Mouse (Mus musculus) heart, embryonic 16.5 days (tissue): Measurements from ENCODE around the gene Olfr1396. TPM values are rescaled to one million over a fixed set of nuclear protein-coding genes. Genes with fewer than 3 reads are reported as not detected.

Experiments used
- ATAC-seq: fragments of 200-750 bp; cut with Nextera tagmentation; replicated peaks from 2 replicates; pipeline ENCODE4 v1.8.0; 2017; ENCODE audit warnings: moderate number of reproducible peaks; ENCODE audit not compliant: insufficient read depth, low FRiP score; ENCODE audit errors: extremely low read depth
- H3K27ac ChIP-seq: fragments of 300-500 bp; sonication (generic); 2 replicates; pipeline ENCODE4 v1.5.1; 2014; ENCODE audit warnings: mild to moderate bottlenecking, low read length, control low read depth, moderate library complexity
- H3K27me3 ChIP-seq: fragments of 300-500 bp; sonication (generic); 2 replicates; pipeline ENCODE4 v1.6.1; 2014; ENCODE audit warnings: low read length, mixed read lengths; ENCODE audit not compliant: control insufficient read depth, insufficient read depth
- H3K36me3 ChIP-seq: fragments of 300-500 bp; sonication (generic); 2 replicates; pipeline ENCODE4 v1.6.1; 2014; ENCODE audit not compliant: control insufficient read depth, insufficient read depth
- H3K4me1 ChIP-seq: fragments of 300-500 bp; sonication (generic); 2 replicates; pipeline ENCODE4 v1.6.1; 2014; ENCODE audit warnings: low read length, mixed read lengths; ENCODE audit not compliant: control insufficient read depth, insufficient read depth
- H3K4me2 ChIP-seq: fragments of 300-500 bp; sonication (generic); 2 replicates; pipeline ENCODE4 v1.6.1; 2014; ENCODE audit warnings: low read depth, mild to moderate bottlenecking, control low read depth, low read length
- H3K4me3 ChIP-seq: fragments of 300-500 bp; sonication (generic); 2 replicates; pipeline ENCODE4 v1.5.1; 2014; ENCODE audit warnings: mild to moderate bottlenecking, control low read depth, low read length
- H3K9ac ChIP-seq: fragments of 300-500 bp; sonication (generic); 2 replicates; pipeline ENCODE4 v1.6.1; 2014; ENCODE audit warnings: low read length, control low read depth
- H3K9me3 ChIP-seq: fragments of 300-500 bp; sonication (generic); replicated peaks from 2 replicates; pipeline ENCODE4 v1.6.1; 2016; ENCODE audit warnings: low read length; ENCODE audit not compliant: control insufficient read depth
- WGBS: fragments of 180-500 bp; shearing (Covaris S2); extraction: QIAGEN DNeasy Blood & Tissue Kit; methylation state at CpG from one replicate; pipeline ENCODE4 v1.1.7; 2014; 5-methylcytosine and 5-hydroxymethylcytosine counted together
- polyA plus RNA-seq: library from polyadenylated mRNA; unstranded; fragments of >200 nt; fragmentation: Nextera tagmentation; extraction: Ambion mirVana; gene quantifications from 2 replicates; pipeline ENCODE4 v1.2.1, GENCODE M21; 2015

Gene Olfr1396
- polyA plus RNA-seq, 1 experiment from 2014 or later, result 0.18 TPM

- ATAC-seq, result no peak
- no peak overlapping the region for H3K27ac ChIP-seq
- peaks cover 2% of the 10 kb centered on the region; the same call in 1 of the 2 replicates for H3K4me1 ChIP-seq
- H3K4me2 ChIP-seq, result no peak overlapping the region
- H3K36me3 ChIP-seq, result no peaks in the 10 kb centered on the region
- 28% methylated on average over 3 of the region's 3 CpGs for WGBS
- no peak overlapping the region for H3K9ac ChIP-seq
- H3K27me3 ChIP-seq, result no peaks in the 10 kb centered on the region
- no peak overlapping the region for H3K4me3 ChIP-seq
- no peaks in the 10 kb centered on the region for H3K9me3 ChIP-seq
Measured at GRCm38 (mm10) chr11:49084875-49085274, 29.8 kb downstream of the Olfr1396 start.

- no peak overlapping the region for H3K27ac ChIP-seq
- peaks cover 2% of the 10 kb centered on the region; the same call in 1 of the 2 replicates for H3K4me1 ChIP-seq
- H3K4me2 ChIP-seq, result no peak overlapping the region
- WGBS, result 47% methylated on average over 1 of the region's 1 CpGs
- H3K4me3 ChIP-seq, result no peak overlapping the region
- no peaks in the 10 kb centered on the region for H3K27me3 ChIP-seq
- H3K36me3 ChIP-seq, result no peaks in the 10 kb centered on the region
- H3K9ac ChIP-seq, result no peak overlapping the region
- no peaks in the 10 kb centered on the region for H3K9me3 ChIP-seq
- no peak for ATAC-seq
Measured at GRCm38 (mm10) chr11:49084385-49084784, 30.3 kb downstream of the Olfr1396 start.

GRCm38 (mm10) chr11:49083808-49084207 lies 30.9 kb downstream of the Olfr1396 start:
- Histone ChIP-seq H3K4me1 (peaks cover 2% of the 10 kb centered on the region; the same call in 1 of the 2 replicates), H3K36me3 (no peaks in the 10 kb centered on the region), H3K4me2 (no peak overlapping the region), H3K9ac (no peak overlapping the region), H3K27me3 (no peaks in the 10 kb centered on the region), H3K27ac (no peak overlapping the region), H3K4me3 (no peak overlapping the region), H3K9me3 (no peaks in the 10 kb centered on the region)
- 67% methylated on average over 3 of the region's 3 CpGs for WGBS
- no peak for ATAC-seq

GRCm38 (mm10) chr11:49083146-49083545 lies 31.5 kb downstream of the Olfr1396 start:
- no peak overlapping the region for H3K27ac ChIP-seq
- no peaks in the 10 kb centered on the region for H3K36me3 ChIP-seq
- H3K27me3 ChIP-seq, result no peaks in the 10 kb centered on the region
- H3K4me2 ChIP-seq, result no peak overlapping the region
- H3K9ac ChIP-seq, result no peak overlapping the region
- H3K4me1 ChIP-seq, result no peaks in the 10 kb centered on the region
- no peaks in the 10 kb centered on the region for H3K9me3 ChIP-seq
- no peak overlapping the region for H3K4me3 ChIP-seq
- no peak for ATAC-seq
- WGBS, result 82% methylated on average over 1 of the region's 1 CpGs

GRCm38 (mm10) chr11:49081886-49082285 lies 32.8 kb downstream of the Olfr1396 start:
- Histone ChIP-seq H3K4me2 (no peak overlapping the region), H3K9ac (no peak overlapping the region), H3K36me3 (no peaks in the 10 kb centered on the region), H3K27me3 (no peaks in the 10 kb centered on the region), H3K4me1 (no peaks in the 10 kb centered on the region), H3K4me3 (no peak overlapping the region), H3K27ac (no peak overlapping the region), H3K9me3 (no peaks in the 10 kb centered on the region)
- 75% methylated on average over 3 of the region's 3 CpGs for WGBS
- ATAC-seq, result no peak

GRCm38 (mm10) chr11:49081356-49081755 lies 33.3 kb downstream of the Olfr1396 start:
- no peak overlapping the region for H3K4me2 ChIP-seq
- H3K4me1 ChIP-seq, result no peaks in the 10 kb centered on the region
- no peak for ATAC-seq
- H3K36me3 ChIP-seq, result no peaks in the 10 kb centered on the region
- no peak overlapping the region for H3K27ac ChIP-seq
- H3K9ac ChIP-seq, result no peak overlapping the region
- no peaks in the 10 kb centered on the region for H3K27me3 ChIP-seq
- WGBS, result 61% methylated on average over 4 of the region's 4 CpGs
- H3K9me3 ChIP-seq, result no peaks in the 10 kb centered on the region
- no peak overlapping the region for H3K4me3 ChIP-seq

GRCm38 (mm10) chr11:49080636-49081035 lies 34.0 kb downstream of the Olfr1396 start:
- Histone ChIP-seq H3K4me2 (no peak overlapping the region), H3K4me3 (no peak overlapping the region), H3K4me1 (no peaks in the 10 kb centered on the region), H3K27ac (no peak overlapping the region), H3K36me3 (no peaks in the 10 kb centered on the region), H3K9me3 (no peaks in the 10 kb centered on the region), H3K27me3 (no peaks in the 10 kb centered on the region), H3K9ac (no peak overlapping the region)
- no peak for ATAC-seq
- 37% methylated on average over 1 of the region's 1 CpGs for WGBS

- Histone ChIP-seq H3K27me3 (no peaks in the 10 kb centered on the region), H3K36me3 (no peaks in the 10 kb centered on the region), H3K4me2 (no peak overlapping the region), H3K27ac (no peak overlapping the region), H3K4me1 (no peaks in the 10 kb centered on the region), H3K9me3 (no peaks in the 10 kb centered on the region), H3K9ac (no peak overlapping the region), H3K4me3 (no peak overlapping the region)
- no peak for ATAC-seq
- WGBS, result 88% methylated on average over 3 of the region's 3 CpGs
Measured at GRCm38 (mm10) chr11:49078719-49079118, 36.0 kb downstream of the Olfr1396 start.

GRCm38 (mm10) chr11:49077012-49077411 lies 37.7 kb downstream of the Olfr1396 start:
- Histone ChIP-seq H3K36me3 (no peaks in the 10 kb centered on the region), H3K9me3 (no peaks in the 10 kb centered on the region), H3K9ac (no peak overlapping the region), H3K27ac (peak overlapping the region; percentile 78), H3K4me2 (no peak overlapping the region), H3K4me1 (no peaks in the 10 kb centered on the region), H3K27me3 (no peaks in the 10 kb centered on the region), H3K4me3 (no peak overlapping the region)
- 82% methylated on average over 1 of the region's 1 CpGs for whole genome bisulfite sequencing
- ATAC-seq, result no peak
